Mouse (Mus musculus) heart, adult 2 months (tissue): ENCODE results near the gene Pla1a. TPM values are rescaled to one million over a fixed set of nuclear protein-coding genes. Genes with fewer than 3 reads are reported as not detected.

Source experiments
- DNase-seq, 2 experiments: peaks; one replicate each; pipeline ENCODE4 v3.0.0; 2021
- H3K27ac ChIP-seq: fragments of 200-600 bp; 2 replicates; pipeline ENCODE4 v1.8.1; 2022
- H3K27me3 ChIP-seq: fragments of 200-500 bp; 2 replicates; pipeline ENCODE4 v1.6.1; 2012; ENCODE audit warnings: mild to moderate bottlenecking, low read length, inconsistent platforms, mixed read lengths; ENCODE audit not compliant: control insufficient read depth, insufficient read depth
- H3K36me3 ChIP-seq: fragments of 200-500 bp; 2 replicates; pipeline ENCODE4 v1.6.1; 2012; ENCODE audit warnings: low read length, inconsistent platforms; ENCODE audit not compliant: control insufficient read depth, insufficient read depth
- H3K4me1 ChIP-seq: fragments of 200-500 bp; 2 replicates; pipeline ENCODE4 v1.6.1; 2011; ENCODE audit warnings: low read length; ENCODE audit not compliant: control insufficient read depth, insufficient read depth
- H3K4me3 ChIP-seq: fragments of 200-600 bp; 2 replicates; pipeline ENCODE4 v1.8.1; 2022
- H3K79me2 ChIP-seq: fragments of 200-500 bp; replicated peaks from 2 replicates; pipeline ENCODE4 v1.6.1; 2012; ENCODE audit warnings: mild to moderate bottlenecking, inconsistent platforms, low read length, moderate library complexity, mixed read lengths; ENCODE audit not compliant: control insufficient read depth, insufficient read depth
- H3K9ac ChIP-seq: fragments of 200-500 bp; 2 replicates; pipeline ENCODE4 v1.6.1; 2012; ENCODE audit warnings: low read depth, mild to moderate bottlenecking, control low read depth, inconsistent platforms, low read length, mixed read lengths
- CTCF ChIP-seq: fragments of 200-600 bp; IDR thresholded peaks from 2 replicates; pipeline ENCODE4 v1.8.1; 2022; ENCODE audit warnings: antibody characterized with exemption, mild to moderate bottlenecking, moderate library complexity
- EP300 ChIP-seq: fragments of 200-500 bp; IDR thresholded peaks from 2 replicates; pipeline ENCODE4 v1.6.1; 2011; ENCODE audit warnings: low read depth, low read length, control low read depth; ENCODE audit not compliant: insufficient read depth
- POLR2A ChIP-seq: fragments of 200-500 bp; IDR thresholded peaks from 2 replicates; pipeline ENCODE4 v1.6.1; 2011; ENCODE audit warnings: mild to moderate bottlenecking, low read depth, low read length, control low read depth; ENCODE audit not compliant: insufficient read depth
- WGBS: fragments of 180-500 bp; shearing (Covaris S2); methylation state at CpG from one replicate; pipeline ENCODE4 v1.1.7; 2018; 5-methylcytosine and 5-hydroxymethylcytosine counted together
- intact Hi-C: fragments of 180-260 bp; cut with DNase I; formaldehyde crosslinking; loops from one replicate; pipeline ENCODE4 v1.15.1; 2025
- polyA plus RNA-seq: library from polyadenylated mRNA; depleted of rRNA; stranded (reverse); fragments of >200 nt; gene quantifications from 2 replicates; pipeline ENCODE4 v1.2.3, GENCODE M21; 2012
- total RNA-seq, 2 experiments: library from RNA; stranded (reverse); gene quantifications; 2 replicates each; pipeline ENCODE4 v1.2.3; 2021

Gene Pla1a
- total and polyA plus RNA-seq, 3 experiments, result 6.8 to 9.6 (median 8.8) TPM

DNA sequence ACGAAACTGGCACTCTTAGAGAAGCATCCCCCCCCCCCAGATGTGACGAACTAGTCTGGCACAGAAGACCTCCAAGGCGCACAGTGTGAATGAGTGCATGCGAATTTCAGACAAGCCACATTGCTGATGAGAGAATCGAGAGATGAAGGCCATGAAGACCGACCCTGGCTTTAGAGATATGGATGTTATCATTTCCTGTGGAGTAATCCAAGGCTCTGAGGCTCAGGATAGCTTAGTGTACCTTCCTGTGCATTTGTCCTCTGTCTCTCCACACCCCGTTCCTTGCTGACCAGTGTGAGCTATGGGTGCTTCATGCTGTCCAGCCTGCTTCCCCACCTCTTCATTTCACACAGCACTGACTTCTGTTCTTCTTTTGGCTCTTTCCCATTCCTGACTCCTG is 57.8 kb downstream of the Pla1a start:
- H3K36me3 ChIP-seq, result peaks cover 2% of the 10 kb centered on the region
- H3K4me1 ChIP-seq, result peaks cover 13% of the 10 kb centered on the region
- TF ChIP-seq EP300 (no peak), POLR2A (no peak)
- H3K4me3 ChIP-seq, result no peak overlapping the region
- intact Hi-C loops, result no loop called here
- no peaks in the 10 kb centered on the region for H3K27me3 ChIP-seq
- no peak for DNase-seq
- no peaks in the 10 kb centered on the region for H3K79me2 ChIP-seq
- no peak overlapping the region for H3K27ac ChIP-seq
- H3K9ac ChIP-seq, result no peak overlapping the region
- WGBS, result 40% methylated on average over 7 of the region's 7 CpGs

DNA sequence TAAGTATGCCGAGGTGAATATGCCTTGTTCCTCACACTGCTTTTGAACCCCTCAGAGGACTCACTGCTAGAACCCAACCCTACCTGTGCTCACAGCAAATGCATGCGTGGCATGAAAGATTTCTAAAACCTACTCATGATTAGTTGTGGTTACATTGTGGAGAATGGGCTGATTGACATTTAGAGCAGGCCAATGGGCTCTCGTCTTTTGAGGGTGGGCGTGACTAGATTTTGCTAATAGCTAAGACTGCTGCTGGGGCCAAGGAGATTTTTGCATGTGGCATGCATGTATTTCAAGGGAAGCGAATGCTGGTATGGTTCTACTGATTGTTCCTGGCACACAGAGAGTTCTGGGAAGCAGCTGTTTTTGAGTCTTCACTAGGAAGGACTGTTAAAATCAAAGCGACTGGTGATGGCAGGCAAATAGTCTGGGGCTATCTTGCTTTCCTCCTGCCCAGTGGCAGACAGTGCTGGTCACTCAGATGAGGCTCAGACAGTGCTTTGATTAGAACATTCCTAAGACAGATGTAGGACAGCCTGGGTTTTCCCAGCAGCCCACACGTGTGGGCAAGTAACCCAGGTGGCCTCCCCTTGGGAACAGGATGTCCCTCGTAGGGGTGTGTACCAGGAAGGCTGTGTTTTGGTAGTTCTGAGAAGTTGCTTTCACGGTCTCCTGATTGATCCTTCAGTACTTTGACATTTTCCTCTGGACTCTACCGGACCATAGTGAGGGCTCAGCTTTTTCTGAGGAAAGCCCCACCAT is 58.4 kb downstream of the Pla1a start:
- WGBS, result 52% methylated on average over 10 of the region's 10 CpGs
- Histone ChIP-seq H3K4me3 (no peak overlapping the region), H3K9ac (no peak overlapping the region), H3K27ac (peak overlapping the region; percentile 49), H3K4me1 (peaks cover 16% of the 10 kb centered on the region), H3K79me2 (no peaks in the 10 kb centered on the region), H3K36me3 (peaks cover 7% of the 10 kb centered on the region), H3K27me3 (no peaks in the 10 kb centered on the region)
- intact Hi-C loops, result no loop called here
- peak in 1 of 2 experiments; percentile 37 for DNase-seq
- TF ChIP-seq EP300 (no peak), CTCF (no peak), POLR2A (no peak)

DNA sequence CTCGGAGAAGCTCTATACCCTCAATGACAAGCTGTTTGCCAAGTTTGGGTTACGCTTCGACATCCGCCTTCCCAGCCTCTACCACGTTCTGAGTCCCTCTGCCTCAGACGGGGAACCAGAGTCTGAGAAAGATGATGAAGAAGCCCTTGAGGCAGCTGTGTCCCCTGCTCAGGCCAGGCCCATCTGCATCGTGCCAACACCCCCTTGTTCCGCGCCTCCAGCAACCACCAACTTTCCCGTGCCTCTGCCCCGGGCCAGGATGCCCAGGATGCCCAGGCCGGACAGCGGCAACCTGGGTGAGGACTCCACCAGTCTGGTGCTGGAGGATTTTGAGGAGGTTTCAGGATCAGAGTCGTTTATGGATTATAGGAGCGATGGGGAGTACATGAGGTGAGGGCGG is 59.0 kb downstream of the Pla1a start:
- intact Hi-C loops, result no loop called here
- WGBS, result 65% methylated on average over 16 of the region's 16 CpGs
- Histone ChIP-seq H3K4me3 (peak overlapping the region; percentile 12; the same call in 1 of the 2 replicates), H3K27me3 (no peaks in the 10 kb centered on the region), H3K79me2 (no peaks in the 10 kb centered on the region), H3K4me1 (peaks cover 16% of the 10 kb centered on the region), H3K36me3 (peaks cover 7% of the 10 kb centered on the region), H3K27ac (peak overlapping the region; percentile 49), H3K9ac (no peak overlapping the region; the same call in 1 of the 2 replicates)
- TF ChIP-seq POLR2A (no peak), EP300 (no peak)
- no peak for DNase-seq

DNA sequence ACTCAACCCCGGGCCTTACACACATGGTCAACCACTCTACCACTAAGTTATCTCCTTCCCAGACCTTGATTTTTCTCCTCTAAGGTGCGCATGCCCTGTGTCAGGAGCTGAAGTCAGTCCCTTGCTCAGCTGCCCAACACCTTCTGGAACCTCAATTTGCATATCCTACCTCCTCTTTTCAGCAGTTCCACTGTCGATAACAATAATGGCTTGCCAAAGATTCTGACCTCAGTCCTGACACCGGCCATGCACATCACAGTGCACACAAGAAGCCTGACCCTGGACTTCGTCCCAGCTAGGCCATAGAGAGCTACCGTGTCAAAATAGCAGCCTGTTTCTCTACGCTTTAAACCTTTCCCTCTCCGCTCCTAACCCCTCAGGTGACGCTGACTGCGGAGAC is 59.5 kb downstream of the Pla1a start:
- no peaks in the 10 kb centered on the region for H3K27me3 ChIP-seq
- H3K79me2 ChIP-seq, result no peaks in the 10 kb centered on the region
- peaks cover 7% of the 10 kb centered on the region for H3K36me3 ChIP-seq
- TF ChIP-seq POLR2A (no peak), EP300 (0 out of 2 replicates have a peak, but pooled peaks have one; percentile 40)
- intact Hi-C loops, result no loop called here
- no peak overlapping the region; the same call in 1 of the 2 replicates for H3K9ac ChIP-seq
- no peak overlapping the region; the same call in 1 of the 2 replicates for H3K4me3 ChIP-seq
- WGBS, result 65% methylated on average over 10 of the region's 10 CpGs
- peak; percentile 37 to 59 for DNase-seq
- H3K27ac ChIP-seq, result peak overlapping the region; percentile 49
- peaks cover 18% of the 10 kb centered on the region for H3K4me1 ChIP-seq

DNA sequence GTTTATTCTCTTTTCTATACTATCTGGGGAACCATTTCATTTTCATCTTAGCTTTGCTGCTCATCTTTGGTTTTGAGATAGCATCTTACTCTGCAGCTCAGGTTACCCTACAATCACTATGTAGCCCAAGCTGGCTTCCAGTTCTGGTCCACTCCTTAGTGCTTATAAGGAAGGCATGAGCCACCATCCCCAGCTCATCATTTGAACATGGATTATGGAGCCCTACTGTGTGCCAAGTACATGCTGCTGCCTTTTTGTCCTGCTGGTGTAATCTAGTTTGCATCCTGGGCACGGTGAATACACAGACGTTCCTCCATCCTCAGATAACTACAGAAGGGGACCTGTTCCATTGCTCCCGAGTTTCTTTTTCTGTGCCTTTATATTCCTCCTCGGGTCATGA is 60.1 kb downstream of the Pla1a start:
- intact Hi-C loops, result no loop called here
- H3K27ac ChIP-seq, result peak overlapping the region; percentile 3; the same call in 1 of the 2 replicates
- peaks cover 20% of the 10 kb centered on the region for H3K4me1 ChIP-seq
- TF ChIP-seq EP300, result no peak
- no peak for TF ChIP-seq CTCF
- no peak for TF ChIP-seq POLR2A
- H3K27me3 ChIP-seq, result no peaks in the 10 kb centered on the region
- no peaks in the 10 kb centered on the region for H3K79me2 ChIP-seq
- H3K9ac ChIP-seq, result no peak overlapping the region
- H3K4me3 ChIP-seq, result no peak overlapping the region
- peaks cover 7% of the 10 kb centered on the region for H3K36me3 ChIP-seq
- WGBS, result 46% methylated on average over 4 of the region's 4 CpGs
- DNase-seq, result no peak

DNA sequence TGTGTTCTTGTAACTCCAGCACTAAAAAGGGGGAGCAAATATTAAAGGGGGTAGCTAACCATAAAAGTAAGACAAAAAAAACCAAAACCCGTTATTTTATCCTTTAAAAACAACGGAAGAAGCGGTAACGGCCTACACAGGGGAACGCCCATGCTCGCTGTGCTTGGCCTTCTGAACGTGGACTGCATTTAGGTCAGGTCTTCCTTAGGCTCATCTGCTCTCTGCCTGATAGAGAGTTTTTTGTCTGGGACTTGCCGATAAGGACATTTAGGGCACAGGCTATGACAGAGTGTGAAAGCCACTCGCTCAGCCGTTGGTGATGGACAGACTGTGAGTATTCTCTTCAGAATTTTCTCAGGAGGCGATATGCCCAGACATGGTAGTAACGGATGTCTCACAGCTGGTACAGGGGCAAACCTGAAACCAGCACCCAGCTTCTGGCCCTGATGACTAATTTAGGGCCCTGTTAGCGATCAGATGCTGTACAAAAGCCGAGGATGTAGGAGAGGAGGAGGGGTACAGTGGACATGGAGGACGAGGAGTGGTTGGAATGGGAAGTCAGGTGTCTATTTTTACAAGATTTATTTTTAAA is 61.1 kb downstream of the Pla1a start:
- H3K27me3 ChIP-seq, result no peaks in the 10 kb centered on the region
- 65% methylated on average over 15 of the region's 15 CpGs for WGBS
- H3K27ac ChIP-seq, result peak overlapping the region; percentile 53
- peaks cover 7% of the 10 kb centered on the region for H3K36me3 ChIP-seq
- DNase-seq, result no peak
- H3K4me1 ChIP-seq, result peaks cover 17% of the 10 kb centered on the region
- no peak overlapping the region for H3K9ac ChIP-seq
- TF ChIP-seq EP300, result no peak
- no peak for TF ChIP-seq POLR2A
- no peak for TF ChIP-seq CTCF
- no peak overlapping the region for H3K4me3 ChIP-seq
- no peaks in the 10 kb centered on the region for H3K79me2 ChIP-seq
- intact Hi-C loops, result no loop called here
